Mouse (Mus musculus) spleen, adult 2 months (tissue): ENCODE data around the gene Ccne1.

Source experiments
- CTCF ChIP-seq: fragments of 200-500 bp; IDR thresholded peaks from 2 replicates; pipeline ENCODE4 v1.5.1; 2011; ENCODE audit warnings: mild to moderate bottlenecking, inconsistent platforms; ENCODE audit not compliant: insufficient read depth, insufficient read length, insufficient replicate concordance; ENCODE audit errors: extremely low read depth
- POLR2A ChIP-seq: fragments of 200-500 bp; IDR thresholded peaks from 2 replicates; pipeline ENCODE4 v1.6.1; 2011; ENCODE audit warnings: low read depth, low read length, inconsistent platforms

DNA sequence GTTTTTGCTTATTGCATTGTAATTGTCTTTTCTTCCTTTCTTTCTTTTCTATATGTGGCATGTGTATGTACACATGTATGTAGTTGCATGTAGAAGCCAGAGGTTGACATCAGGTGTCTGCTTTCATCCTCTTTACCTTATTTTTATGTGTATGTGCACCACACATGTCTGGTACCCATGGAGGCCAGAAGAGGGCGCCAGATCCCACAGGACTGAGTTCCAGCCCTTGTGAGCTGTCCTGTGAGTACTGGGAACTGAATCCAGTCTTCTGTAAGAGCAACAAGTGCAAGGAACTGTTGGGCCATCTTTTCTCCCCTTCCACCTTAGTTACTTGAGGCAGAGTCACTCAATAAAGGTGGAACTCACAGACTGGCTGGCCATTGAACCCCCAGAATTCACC, 11.3 kb upstream of the Ccne1 start:
- TF ChIP-seq CTCF (no peak), POLR2A (no peak)
